Mouse (Mus musculus): ENCODE measurements around the gene Cep295nl. TPM values are rescaled to one million over a fixed set of nuclear protein-coding genes. Genes with fewer than 3 reads are reported as not detected.

Cep295nl gene
- total RNA-seq, 2 experiments from 2014 or later, result not detected

DNA sequence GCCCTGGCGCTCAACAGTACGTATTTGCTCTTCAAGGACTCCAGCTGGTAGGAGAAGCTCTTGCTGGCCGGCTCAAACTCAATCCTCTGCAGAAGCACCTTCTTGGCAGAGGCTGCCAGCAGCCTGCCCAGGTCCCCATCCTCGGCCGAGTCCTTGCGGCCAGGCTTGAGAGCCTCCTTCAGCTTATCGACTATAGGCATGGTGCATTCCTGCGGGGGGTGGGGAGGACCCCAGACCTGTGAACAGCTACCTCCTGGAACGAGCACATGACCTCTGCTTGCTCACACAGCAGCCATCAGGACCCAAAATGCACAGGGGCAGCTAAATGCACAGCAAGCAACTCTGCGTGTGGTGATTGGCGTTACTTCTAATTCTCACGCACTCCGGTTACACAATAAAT is 56.5 kb downstream of the Cep295nl start:
- ATAC-seq (replicated peaks; ENCODE audit: low FRiP score, poor library complexity, severe bottlenecking), result no peak

Other genes starting within 250 kb of the Cep295nl start
- gene Dnah17, start 211.9 kb downstream of the Cep295nl start, total RNA-seq (2015; ENCODE audit: low replicate concordance), result not detected in 2 replicates
- gene Dnah17, start 211.9 kb downstream of the Cep295nl start, total RNA-seq (2017; ENCODE audit: low replicate concordance), result not detected in 2 replicates
- gene Cyth1, start 93.9 kb downstream of the Cep295nl start, total RNA-seq (2015; ENCODE audit: low replicate concordance), result 10.5 TPM in 2 replicates
- 11.6 and 12.3 TPM in 2 replicates for gene Cyth1, start 93.9 kb downstream of the Cep295nl start, total RNA-seq (2017; ENCODE audit: low replicate concordance)
- 1.4 and 2.9 TPM in 2 replicates for gene Usp36, start 52.3 kb downstream of the Cep295nl start, total RNA-seq (2015; ENCODE audit: low replicate concordance)
- gene Usp36, start 52.3 kb downstream of the Cep295nl start, total RNA-seq (2017; ENCODE audit: low replicate concordance), result 0.90 and 0.91 TPM in 2 replicates
- gene Timp2, start 13.2 kb upstream of the Cep295nl start, total RNA-seq (2015; ENCODE audit: low replicate concordance), result 11.3 and 14.1 TPM in 2 replicates
- 9.0 and 16.9 TPM in 2 replicates for gene Timp2, start 13.2 kb upstream of the Cep295nl start, total RNA-seq (2017; ENCODE audit: low replicate concordance)
- 31.9 and 57.7 TPM in 2 replicates for gene Lgals3bp, start 59.6 kb upstream of the Cep295nl start, total RNA-seq (2015; ENCODE audit: low replicate concordance)
- 21.6 and 56.7 TPM in 2 replicates for gene Lgals3bp, start 59.6 kb upstream of the Cep295nl start, total RNA-seq (2017; ENCODE audit: low replicate concordance)
- gene Cant1, start 76.6 kb upstream of the Cep295nl start, total RNA-seq (2015; ENCODE audit: low replicate concordance), result 5.4 and 8.0 TPM in 2 replicates
- gene Cant1, start 76.6 kb upstream of the Cep295nl start, total RNA-seq (2017; ENCODE audit: low replicate concordance), result 6.9 and 11.3 TPM in 2 replicates
- not detected in 2 replicates for gene C1qtnf1, start 85.7 kb upstream of the Cep295nl start, total RNA-seq (2015; ENCODE audit: low replicate concordance)
- gene C1qtnf1, start 85.7 kb upstream of the Cep295nl start, total RNA-seq (2017; ENCODE audit: low replicate concordance), result not detected in 2 replicates
- not detected in 2 replicates for gene Engase, start 134.3 kb upstream of the Cep295nl start, total RNA-seq (2015; ENCODE audit: low replicate concordance)
- 9.4 TPM in 1 of 2 replicates, not detected in the other for gene Engase, start 134.3 kb upstream of the Cep295nl start, total RNA-seq (2017; ENCODE audit: low replicate concordance)

All from erythroid progenitor cell, adult 5-6 weeks (primary cell).